Comparison of ENCODE assay signal across 8 mouse cellular contexts in genomic region chr9:118925286-118926110, GRCm38 (mm10). TPM values are rescaled to one million over a fixed set of nuclear protein-coding genes. Genes with fewer than 3 reads are reported as not detected.
DNase-seq lines count a peak whose midpoint lies in the region; ATAC-seq lines count a peak whose summit lies in the region.

No protein-coding gene starts in this region.

- peak overlapping the region; percentile 91 for H3K9ac ChIP-seq in intestine, embryonic 16.5 days (ENCODE audit: low read depth, low read length)

- peak overlapping the region; percentile 85 for H3K27ac ChIP-seq in intestine, embryonic 16.5 days (ENCODE audit: low read length)
- peak overlapping the region; percentile 87 for H3K27ac ChIP-seq in midbrain, embryonic 10.5 days (replicated peaks)

- peak overlapping the region; percentile 85 for H3K4me3 ChIP-seq in intestine, embryonic 16.5 days (ENCODE audit: low read length)
- peak overlapping the region; percentile 74 for H3K4me3 ChIP-seq in midbrain, embryonic 10.5 days

- H3K36me3 ChIP-seq in intestine, embryonic 16.5 days (ENCODE audit: control insufficient read depth, insufficient read depth, low read length), result no peaks in the 10 kb centered on the region
- H3K36me3 ChIP-seq in midbrain, embryonic 10.5 days, result no peaks in the 10 kb centered on the region

- H3K4me2 ChIP-seq in intestine, embryonic 16.5 days (ENCODE audit: low read depth, low read length), result peak overlapping the region; percentile 96

- peaks cover 19% of the 10 kb centered on the region for H3K4me1 ChIP-seq in intestine, embryonic 16.5 days (ENCODE audit: control insufficient read depth, insufficient read depth, low read length)
- H3K4me1 ChIP-seq in midbrain, embryonic 10.5 days, result peaks cover 44% of the 10 kb centered on the region

- no peaks in the 10 kb centered on the region for H3K9me3 ChIP-seq in intestine, embryonic 16.5 days (ENCODE audit: control insufficient read depth, low read length)
- H3K9me3 ChIP-seq in midbrain, embryonic 10.5 days (replicated peaks), result no peaks in the 10 kb centered on the region

- H3K27me3 ChIP-seq in intestine, embryonic 16.5 days (replicated peaks; ENCODE audit: control insufficient read depth, insufficient read depth, low read length), result no peaks in the 10 kb centered on the region
- peaks cover 43% of the 10 kb centered on the region for H3K27me3 ChIP-seq in midbrain, embryonic 10.5 days (ENCODE audit: low read depth, poor library complexity, severe bottlenecking)

- peak; percentile 98 for DNase-seq in adrenal gland, postnatal 10 days
- DNase-seq in embryo, embryonic 9.5 days (ENCODE audit: extremely low spot score), result peak; percentile 97
- peak; percentile 93 to 98 for DNase-seq in gastrocnemius, postnatal 4 days (ENCODE audit: low spot score in 2 of 2)
- peak; percentile 91 to 92 for DNase-seq in left cerebral cortex, postnatal 36 days (ENCODE audit: low spot score in 2 of 2)
- peak; percentile 96 for DNase-seq in midbrain, embryonic 10.5 days (ENCODE audit: low spot score)
- DNase-seq in right cerebral cortex, postnatal 36 days (ENCODE audit: low spot score in 2 of 2), result peak; percentile 94 to 95
- peak; percentile 95 to 97 for DNase-seq in urinary bladder, postnatal 4 days (ENCODE audit: low spot score in 2 of 2)

- peak; percentile 82 for ATAC-seq in intestine, embryonic 16.5 days

- intact Hi-C loops in left cerebral cortex, postnatal 36 days (cut with DNase I), result loop anchor here (2.0 to 10.0 kb wide), 4 partner anchors 52 to 419 kb away; partner anchors contain the start of gene Myd88

- under 1% methylated on average over 53 of the region's 53 CpGs for WGBS in intestine, embryonic 16.5 days
- under 1% methylated on average over 53 of the region's 53 CpGs for WGBS in midbrain, embryonic 10.5 days

RNA-seq across cellular contexts. Expression of gene Ctdspl, which starts 0.8 kb away (rescaled TPM):
- 10 to 100 TPM; 28.8 to 30.7 TPM for total RNA-seq in adrenal gland, postnatal 10 days (2021)
- 10 to 100 TPM; 21.0 TPM for total RNA-seq in gastrocnemius, postnatal 4 days (2021)
- polyA plus RNA-seq in intestine, embryonic 16.5 days (2015; fragmentation: Nextera tagmentation; extraction: Ambion mirVana), result 17.6 and 18.8 TPM in 2 replicates
- total RNA-seq in left cerebral cortex, postnatal 36 days (2021), result 10 to 100 TPM; 34.4 to 38.3 TPM
- polyA plus RNA-seq in midbrain, embryonic 10.5 days (2016; fragmentation: Nextera tagmentation; extraction: Ambion mirVana), result 6.2 and 6.6 TPM in 2 replicates

Comparison
In these comparisons a context has a peak if more than half of its experiments do, and no peak if none do; other contexts are left out.
1. Peak in every context shown above with its lines: DNase-seq, ATAC-seq, H3K4me3 ChIP-seq and H3K27ac ChIP-seq.